Mouse (Mus musculus) lung, postnatal 36 days (tissue): ENCODE results near the gene Acot1.
"Not testable (repeated sequence)": the region's sequence is repeated elsewhere in the genome, so short reads cannot be mapped to it uniquely, and the experiment has no call there.

Experiments
- DNase-seq: peaks from one replicate; pipeline ENCODE4 v3.0.0; 2022; ENCODE audit warnings: mixed read lengths

The Acot1 gene

GRCm38 (mm10) chr12:84022266-84022665 is 13.0 kb downstream of the Acot1 start:
- DNase-seq, result not testable (repeated sequence)

DNA sequence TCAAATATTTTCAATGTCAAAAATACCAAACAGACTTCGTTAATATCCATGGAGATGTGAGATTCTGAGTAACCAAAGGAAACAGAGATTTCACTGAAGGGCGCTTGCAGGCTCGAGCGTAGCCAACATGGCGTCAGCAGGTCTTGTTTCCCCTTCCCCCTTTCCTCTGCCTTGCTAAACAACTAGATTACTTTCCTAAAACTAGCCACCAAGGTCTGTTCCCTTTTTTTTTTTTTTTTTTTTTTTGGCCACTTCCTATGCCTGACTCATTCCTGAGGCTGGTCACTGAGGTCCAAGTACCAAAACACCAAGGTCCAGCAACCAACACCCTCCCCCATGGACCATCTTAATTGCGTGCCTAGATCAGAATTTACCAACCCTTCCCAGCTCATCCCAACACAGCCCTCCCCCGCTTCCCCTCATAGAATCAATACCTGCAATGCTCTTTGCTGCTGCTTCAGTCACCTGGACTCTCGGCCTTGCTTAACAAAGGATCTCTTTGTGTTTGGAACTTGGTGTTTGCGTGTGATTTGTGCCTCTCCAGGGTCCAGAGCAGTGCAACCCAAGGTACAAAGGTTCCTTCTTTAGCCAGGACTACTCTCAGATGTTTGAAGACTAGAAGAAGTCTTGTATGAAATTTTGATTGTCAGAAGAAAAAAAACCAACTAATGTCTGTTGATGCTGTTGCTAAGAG is 13.9 kb downstream of the Acot1 start:
- DNase-seq, result no peak

GRCm38 (mm10) chr12:84025888-84026287 is 16.6 kb downstream of the Acot1 start:
- DNase-seq, result no peak

- not testable (repeated sequence) for DNase-seq
Measured at GRCm38 (mm10) chr12:84028328-84028727, 19.0 kb downstream of the Acot1 start.

DNA sequence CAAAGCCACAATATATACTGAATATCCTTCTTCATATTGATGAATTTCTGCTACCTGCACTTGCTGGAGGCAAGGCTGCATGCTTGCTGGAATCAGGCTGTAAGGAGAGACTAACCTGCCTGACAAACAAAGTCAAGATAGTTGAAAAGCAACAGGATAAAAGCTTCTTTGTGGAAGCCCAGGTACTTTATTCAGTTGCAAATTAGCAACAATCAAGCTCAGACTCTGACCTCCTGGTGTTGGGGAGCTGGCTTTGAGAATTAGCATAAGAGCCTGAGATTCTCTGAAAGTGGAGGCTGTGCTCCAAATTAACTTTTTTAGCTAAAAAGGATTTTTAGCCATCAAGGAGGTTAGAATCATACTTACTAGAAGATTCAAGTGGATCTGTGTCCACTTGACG is 19.8 kb downstream of the Acot1 start:
- DNase-seq, result not testable (repeated sequence)

GRCm38 (mm10) chr12:84030659-84031332 is 21.5 kb downstream of the Acot1 start:
- peak; percentile 92 for DNase-seq

DNA sequence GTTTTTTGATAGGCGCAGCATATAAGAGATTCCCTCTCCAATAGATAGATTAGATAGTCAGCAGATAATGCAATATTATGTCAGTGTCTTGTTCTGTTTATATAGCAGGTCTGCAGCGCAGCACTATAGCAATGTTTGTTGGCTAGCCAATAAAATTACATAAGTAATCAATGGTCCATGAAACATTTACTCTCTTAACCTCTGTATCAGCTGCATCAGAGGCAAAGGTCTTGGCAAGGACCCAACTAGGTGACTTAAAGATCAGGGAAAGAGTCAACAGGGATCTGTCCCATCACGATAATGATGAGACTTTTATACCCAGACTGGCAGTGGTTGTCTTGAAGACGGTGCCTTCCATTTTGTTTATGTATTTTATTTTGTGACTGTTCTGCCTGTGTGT is 23.6 kb downstream of the Acot1 start:
- no peak for DNase-seq

GRCm38 (mm10) chr12:84033302-84033701 is 24.0 kb downstream of the Acot1 start:
- DNase-seq, result not testable (repeated sequence)

GRCm38 (mm10) chr12:84034108-84034507 is 24.8 kb downstream of the Acot1 start:
- DNase-seq, result no peak

- peak; percentile 58 for DNase-seq
Measured at GRCm38 (mm10) chr12:84038241-84038640, 29.0 kb downstream of the Acot1 start, which contains the start of gene Acot4. Gene Acot4, plus strand, starts transcription at chr12:84038379.

DNA sequence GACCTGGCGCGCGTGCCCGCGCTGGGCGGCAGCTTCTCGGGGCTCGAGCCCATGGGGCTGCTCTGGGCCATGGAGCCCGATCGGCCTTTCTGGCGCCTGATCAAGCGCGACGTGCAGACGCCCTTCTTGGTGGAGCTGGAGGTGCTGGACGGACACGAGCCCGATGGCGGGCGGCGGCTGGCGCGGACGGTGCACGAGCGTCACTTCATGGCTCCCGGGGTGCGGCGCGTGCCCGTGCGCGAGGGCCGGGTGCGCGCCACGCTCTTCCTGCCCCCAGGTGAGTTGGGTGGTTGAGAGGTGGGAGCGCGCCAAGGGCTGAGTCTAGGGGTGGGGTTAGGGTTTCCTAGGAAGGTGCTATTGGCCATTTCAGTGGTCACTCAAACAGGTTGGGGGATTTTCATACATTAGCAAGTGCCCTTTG is 29.4 kb downstream of the Acot1 start, which contains the start of gene Gm49366:
Gene Gm49366 (plus strand): TSS at position 245 of the 421 bp plus-strand sequence.
- peak; percentile 47 for DNase-seq

GRCm38 (mm10) chr12:84042248-84042647 is 33.0 kb downstream of the Acot1 start:
- no peak for DNase-seq

GRCm38 (mm10) chr12:84044045-84044444 is 34.8 kb downstream of the Acot1 start:
- DNase-seq, result no peak

- no peak for DNase-seq
Measured at GRCm38 (mm10) chr12:84046906-84047305, 37.6 kb downstream of the Acot1 start.

DNA sequence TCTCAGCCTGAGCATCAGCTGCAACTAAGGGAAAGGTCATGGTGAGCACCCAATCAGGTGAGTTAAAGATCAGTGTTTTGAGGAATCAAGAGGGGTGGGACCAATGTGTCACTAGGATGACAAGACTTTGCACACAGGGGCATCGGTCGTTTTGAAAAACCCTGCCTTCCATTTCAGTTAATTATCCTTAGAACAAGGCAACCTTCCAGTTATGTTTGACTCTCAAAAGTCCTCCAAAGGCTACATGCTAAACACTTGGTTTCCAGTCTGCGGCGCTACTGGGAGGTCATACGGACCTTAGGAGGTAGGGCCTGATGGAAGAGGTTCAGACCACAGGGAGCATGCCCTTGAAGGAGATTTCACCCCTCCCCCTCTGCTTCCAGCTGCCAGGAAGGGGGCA is 41.5 kb downstream of the Acot1 start:
- not testable (repeated sequence) for DNase-seq

GRCm38 (mm10) chr12:84051937-84052474 is 42.7 kb downstream of the Acot1 start, which contains the start of gene Acot3:
Gene Acot3, plus strand, starts transcription at chr12:84052144.
- no peak for DNase-seq

DNA sequence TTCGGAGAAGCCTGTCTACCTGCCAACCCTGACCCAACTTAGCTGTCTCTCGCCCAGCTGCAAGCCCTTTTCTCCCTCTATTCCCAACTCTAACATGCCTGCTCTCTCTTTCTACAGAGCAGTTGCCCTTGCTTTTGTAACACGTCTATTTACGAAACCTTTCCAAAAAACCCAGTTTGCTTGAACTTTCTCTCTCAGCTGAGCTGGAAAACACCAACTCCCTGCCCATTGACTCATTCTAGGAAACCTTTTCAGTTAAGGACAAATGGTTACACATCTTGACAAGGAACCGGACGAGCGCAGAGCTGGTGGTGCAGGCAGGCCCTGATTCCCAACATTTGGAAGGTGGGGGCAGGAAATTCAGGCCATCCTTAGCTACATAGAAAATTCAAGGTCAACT is 43.3 kb downstream of the Acot1 start:
- no peak for DNase-seq

DNA sequence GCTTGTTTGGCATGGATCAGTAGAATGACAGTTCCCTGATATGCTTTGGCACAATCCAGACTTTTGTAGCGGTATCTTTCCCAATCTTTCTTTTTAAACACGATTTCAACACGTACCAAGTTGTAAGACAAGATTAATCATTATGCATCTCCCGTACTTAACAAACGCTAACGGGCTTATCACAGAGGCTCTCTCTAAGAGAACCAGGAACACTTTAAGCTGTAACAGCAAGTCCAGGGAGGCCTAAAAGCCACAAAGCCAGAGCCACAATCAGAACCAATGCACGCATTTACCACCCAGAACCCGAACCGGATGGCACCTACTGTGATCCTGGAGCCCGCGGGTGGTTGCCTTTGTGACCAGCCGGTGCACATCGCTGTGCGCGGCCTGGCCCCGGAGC is 43.9 kb downstream of the Acot1 start:
- DNase-seq, result no peak

DNA sequence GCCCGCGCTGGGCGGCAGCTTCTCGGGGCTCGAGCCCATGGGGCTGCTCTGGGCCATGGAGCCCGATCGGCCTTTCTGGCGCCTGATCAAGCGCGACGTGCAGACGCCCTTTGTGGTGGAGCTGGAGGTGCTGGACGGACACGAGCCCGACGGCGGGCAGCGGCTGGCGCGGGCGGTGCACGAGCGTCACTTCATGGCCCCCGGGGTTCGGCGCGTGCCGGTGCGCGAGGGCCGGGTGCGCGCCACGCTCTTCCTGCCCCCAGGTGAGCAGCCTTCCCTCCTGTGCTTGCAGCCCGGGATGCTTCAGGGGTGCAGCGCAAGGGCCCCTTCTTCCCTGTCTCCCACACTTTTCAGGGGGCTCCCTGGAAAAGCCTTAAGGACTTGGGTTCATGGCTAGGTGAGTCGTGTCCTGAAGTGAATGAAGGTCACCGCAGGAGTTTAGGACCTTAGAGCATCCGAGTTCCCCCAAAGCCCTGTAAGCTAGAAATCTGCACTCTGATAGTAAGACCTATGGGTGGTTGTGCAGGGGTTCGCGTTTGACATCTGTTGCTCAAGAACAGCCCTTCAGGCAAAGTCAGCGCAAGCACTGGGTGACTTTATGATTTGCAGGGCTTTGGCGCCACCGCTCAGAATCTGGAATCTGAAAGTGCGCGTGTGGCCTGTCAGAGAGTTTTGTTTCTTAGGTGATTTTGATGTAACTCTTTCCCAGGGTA is 44.5 kb downstream of the Acot1 start:
- peak; percentile 11 for DNase-seq

DNA sequence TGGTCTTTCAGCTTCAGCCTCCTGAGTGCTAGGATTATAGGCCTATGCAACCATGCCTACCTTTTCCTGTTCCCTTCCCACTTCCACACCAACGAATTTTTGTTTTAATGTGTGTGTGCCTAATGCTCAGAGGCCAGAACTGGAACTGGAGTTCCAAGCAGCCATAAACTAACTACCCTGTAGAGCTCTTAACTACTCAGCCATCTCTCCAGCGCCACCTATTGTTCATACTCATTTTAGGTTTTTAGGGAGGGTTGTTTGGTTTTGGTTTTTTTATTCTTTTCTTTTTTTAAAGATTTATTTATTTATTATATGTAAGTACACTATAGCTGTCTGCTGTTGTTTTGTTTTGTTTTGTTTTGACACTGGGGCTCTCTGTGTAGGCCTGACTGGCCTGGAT is 51.7 kb downstream of the Acot1 start:
- DNase-seq, result peak; percentile 60

GRCm38 (mm10) chr12:84062336-84062735 is 53.0 kb downstream of the Acot1 start:
- no peak for DNase-seq

- peak; percentile 50 for DNase-seq
Measured at GRCm38 (mm10) chr12:84063228-84063627, 53.9 kb downstream of the Acot1 start.

GRCm38 (mm10) chr12:84063833-84064232 is 54.5 kb downstream of the Acot1 start:
- DNase-seq, result no peak
